Mouse (Mus musculus) embryonic facial prominence, embryonic 13.5 days (tissue): ENCODE measurements around the gene Sypl2. TPM values are rescaled to one million over a fixed set of nuclear protein-coding genes. Genes with fewer than 3 reads are reported as not detected.

Source experiments
- ATAC-seq: fragments of 200-750 bp; cut with Nextera tagmentation; 2 replicates; pipeline ENCODE4 v1.8.0; 2017; ENCODE audit warnings: low read depth; ENCODE audit not compliant: insufficient number of reproducible peaks, insufficient read depth, low FRiP score, low TSS enrichment
- H3K27ac ChIP-seq: fragments of 300-500 bp; sonication (generic); 2 replicates; pipeline ENCODE4 v1.5.1; 2015; ENCODE audit warnings: moderate library complexity, mild to moderate bottlenecking, inconsistent platforms
- H3K27me3 ChIP-seq: fragments of 300-500 bp; sonication (generic); 2 replicates; pipeline ENCODE4 v1.6.1; 2015; ENCODE audit warnings: mild to moderate bottlenecking, inconsistent platforms
- H3K36me3 ChIP-seq: fragments of 300-500 bp; sonication (generic); 2 replicates; pipeline ENCODE4 v1.6.1; 2015; ENCODE audit warnings: mild to moderate bottlenecking, inconsistent platforms
- H3K4me1 ChIP-seq: fragments of 300-500 bp; sonication (generic); 2 replicates; pipeline ENCODE4 v1.6.1; 2015; ENCODE audit warnings: inconsistent platforms
- H3K4me2 ChIP-seq: fragments of 300-500 bp; sonication (generic); 2 replicates; pipeline ENCODE4 v1.6.1; 2015; ENCODE audit warnings: moderate library complexity, mild to moderate bottlenecking, inconsistent platforms
- H3K4me3 ChIP-seq: fragments of 300-500 bp; sonication (generic); 2 replicates; pipeline ENCODE4 v1.5.1; 2015; ENCODE audit warnings: mild to moderate bottlenecking, inconsistent platforms
- H3K9ac ChIP-seq: fragments of 300-500 bp; sonication (generic); 2 replicates; pipeline ENCODE4 v1.6.1; 2015; ENCODE audit warnings: mild to moderate bottlenecking, inconsistent platforms
- H3K9me3 ChIP-seq: fragments of 300-500 bp; sonication (generic); 2 replicates; pipeline ENCODE4 v1.6.1; 2016; ENCODE audit warnings: inconsistent platforms
- WGBS: fragments of 180-500 bp; shearing (Covaris S2); methylation state at CpG from one replicate; pipeline ENCODE4 v1.1.7; 2015; ENCODE audit warnings: mixed read lengths; 5-methylcytosine and 5-hydroxymethylcytosine counted together
- polyA plus RNA-seq: library from polyadenylated mRNA; unstranded; fragments of >200 nt; fragmentation: Nextera tagmentation; extraction: Ambion mirVana; gene quantifications from 2 replicates; pipeline ENCODE4 v1.2.1, GENCODE M21; 2015

The Sypl2 gene
- polyA plus RNA-seq, 1 experiment from 2014 or later = 0.48 TPM

DNA sequence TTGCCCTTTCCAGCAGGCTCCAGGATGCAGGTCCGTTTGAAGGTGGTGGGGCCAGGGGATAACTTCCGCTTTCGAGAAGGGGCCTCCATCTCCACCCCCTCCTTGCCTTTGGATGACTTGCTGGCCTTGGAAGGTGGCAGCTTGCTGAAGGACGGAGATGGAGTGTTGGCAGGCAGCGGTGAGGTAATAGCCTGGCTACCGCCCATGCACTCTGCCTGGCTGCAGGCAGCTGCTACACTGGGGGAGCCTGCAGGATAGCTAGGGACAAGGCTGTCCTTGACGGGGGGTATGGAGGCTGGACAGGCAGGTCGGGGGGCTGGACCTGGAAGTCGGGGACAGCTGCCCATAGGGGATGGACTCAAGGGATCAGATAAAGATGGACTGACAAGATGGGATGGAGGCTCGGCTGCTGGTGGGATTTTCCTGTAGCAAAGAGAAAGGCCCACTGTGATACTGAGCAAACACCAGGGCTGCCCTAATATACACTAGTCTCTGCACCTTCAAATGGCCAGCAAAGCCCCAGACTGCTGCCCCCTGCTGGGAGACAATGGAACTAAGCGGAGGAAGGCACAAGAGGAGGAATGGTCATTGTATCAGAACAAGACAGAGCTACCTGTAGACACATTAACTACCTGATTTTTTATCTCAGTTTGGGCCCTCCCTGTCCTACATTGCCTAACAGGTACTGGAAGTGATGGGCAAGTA lies 22.7 kb downstream of the Sypl2 start:
- no peak overlapping the region for H3K4me2 ChIP-seq
- H3K4me3 ChIP-seq = no peak overlapping the region
- no peaks in the 10 kb centered on the region for H3K9me3 ChIP-seq
- no peaks in the 10 kb centered on the region for H3K27me3 ChIP-seq
- H3K27ac ChIP-seq = no peak overlapping the region
- WGBS = 81% methylated on average over 11 of the region's 11 CpGs
- H3K36me3 ChIP-seq = peaks cover 65% of the 10 kb centered on the region
- no peak overlapping the region for H3K9ac ChIP-seq
- peaks cover 39% of the 10 kb centered on the region for H3K4me1 ChIP-seq
- no peak for ATAC-seq

DNA sequence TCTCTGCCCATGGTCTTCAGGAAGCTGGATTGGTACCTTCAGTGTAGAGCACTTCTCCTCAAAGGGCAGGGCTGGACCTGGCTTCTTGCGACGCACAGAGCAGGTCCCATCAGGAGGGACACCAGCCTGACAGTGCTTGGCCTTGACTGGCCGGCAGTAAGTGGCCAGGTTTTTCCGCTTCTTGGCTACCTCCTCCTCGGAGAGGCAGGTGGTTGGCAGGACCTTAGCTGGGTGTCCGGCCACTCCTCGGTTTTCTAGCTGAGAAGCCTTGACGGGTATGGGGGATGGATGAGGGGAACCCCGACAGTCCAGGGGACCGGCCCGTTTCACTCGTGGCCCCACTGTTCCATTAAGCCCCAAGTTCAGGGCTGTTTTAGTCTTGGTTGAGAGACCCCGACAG lies 23.2 kb downstream of the Sypl2 start:
- WGBS = 94% methylated on average over 13 of the region's 13 CpGs
- Histone ChIP-seq H3K27me3 (no peaks in the 10 kb centered on the region), H3K27ac (no peak overlapping the region), H3K4me1 (peaks cover 33% of the 10 kb centered on the region), H3K9me3 (no peaks in the 10 kb centered on the region), H3K4me2 (no peak overlapping the region), H3K9ac (no peak overlapping the region), H3K36me3 (peaks cover 66% of the 10 kb centered on the region), H3K4me3 (no peak overlapping the region)
- ATAC-seq = no peak

DNA sequence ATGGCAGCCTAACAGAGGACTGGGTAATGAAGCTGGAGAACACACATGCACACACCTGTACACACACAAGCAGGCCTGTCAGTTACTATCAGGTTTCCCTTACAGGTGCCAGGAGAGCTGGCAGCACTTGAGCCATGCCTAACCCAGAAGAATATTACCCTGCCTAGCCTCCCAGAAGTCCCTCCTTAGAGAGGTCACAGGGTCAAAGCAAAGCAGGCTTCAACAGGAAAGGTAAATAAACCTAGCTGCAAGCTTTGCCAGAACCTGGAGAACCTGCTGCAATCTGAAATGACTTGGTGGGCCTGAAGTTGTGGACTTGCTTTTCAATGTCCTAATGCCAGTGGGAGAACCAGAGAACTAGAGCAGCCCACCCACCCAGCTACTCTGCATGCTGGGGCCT lies 23.9 kb downstream of the Sypl2 start:
- H3K9me3 ChIP-seq = no peaks in the 10 kb centered on the region
- no peaks in the 10 kb centered on the region for H3K27me3 ChIP-seq
- no peak overlapping the region for H3K27ac ChIP-seq
- H3K36me3 ChIP-seq = peaks cover 64% of the 10 kb centered on the region
- no peak for ATAC-seq
- peaks cover 31% of the 10 kb centered on the region for H3K4me1 ChIP-seq
- H3K9ac ChIP-seq = no peak overlapping the region
- no peak overlapping the region for H3K4me2 ChIP-seq
- no peak overlapping the region for H3K4me3 ChIP-seq

DNA sequence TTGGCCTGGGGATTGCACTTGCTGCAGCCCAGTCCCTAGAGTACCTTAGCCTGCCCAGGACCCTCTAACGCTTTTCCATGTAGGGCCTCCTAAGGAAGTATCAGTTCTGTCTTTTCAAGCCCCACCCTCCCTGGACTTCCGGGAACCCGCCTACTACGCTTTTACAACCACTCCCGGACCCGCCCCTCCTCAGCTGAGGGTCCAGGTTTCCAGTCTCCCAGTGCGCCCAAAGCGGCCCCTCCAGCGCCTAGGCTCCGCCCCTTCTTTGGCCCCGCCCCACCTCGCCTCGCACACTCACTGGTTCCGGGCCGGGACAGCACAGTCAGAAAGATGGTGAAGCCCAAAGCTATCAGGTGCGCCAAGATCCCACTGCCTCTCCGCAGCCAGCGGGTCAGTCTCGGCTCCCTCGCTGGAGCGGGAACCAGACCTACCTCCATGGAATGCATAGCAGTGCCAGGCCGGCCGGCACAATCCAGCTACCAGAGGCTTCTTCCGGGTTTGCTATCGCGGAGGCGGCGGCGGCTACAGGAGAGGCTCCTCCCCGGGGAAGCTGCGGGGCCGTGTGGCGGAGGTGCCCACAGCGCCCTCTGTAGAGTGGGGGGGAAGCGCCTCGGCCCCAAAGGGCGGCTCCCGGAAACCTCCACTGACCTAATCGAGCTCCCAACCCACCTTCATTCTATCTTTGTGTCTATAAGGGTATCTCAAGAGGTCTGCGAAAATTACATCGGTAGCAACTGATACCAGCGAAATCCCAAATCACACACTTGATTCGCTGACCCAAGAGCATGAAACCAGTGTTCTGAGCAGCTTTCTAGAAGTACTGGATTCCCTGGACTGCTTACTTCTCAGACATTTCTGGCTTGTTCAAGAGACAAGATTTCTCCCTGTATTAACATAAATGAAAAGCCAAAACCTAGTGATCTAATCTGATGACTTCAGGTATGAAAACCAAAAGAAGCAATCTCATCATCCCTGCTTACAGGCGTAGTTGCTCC lies 25.8 kb downstream of the Sypl2 start, which contains the start of gene Cyb561d1:
Gene Cyb561d1 (minus strand): TSS at position 884 of the 995 bp plus-strand sequence.
- Histone ChIP-seq H3K4me1 (peaks cover 37% of the 10 kb centered on the region), H3K27me3 (no peaks in the 10 kb centered on the region), H3K4me3 (peak within 1 kb of the TSS; percentile 63), H3K4me2 (peak within 1 kb of the TSS; percentile 84), H3K36me3 (peaks cover 45% of the 10 kb centered on the region), H3K9me3 (no peaks in the 10 kb centered on the region), H3K9ac (peak within 1 kb of the TSS; percentile 73), H3K27ac (peak within 1 kb of the TSS; percentile 83)
- 3% methylated on average over 44 of the region's 44 CpGs for WGBS
- peak; percentile 84 for ATAC-seq

DNA sequence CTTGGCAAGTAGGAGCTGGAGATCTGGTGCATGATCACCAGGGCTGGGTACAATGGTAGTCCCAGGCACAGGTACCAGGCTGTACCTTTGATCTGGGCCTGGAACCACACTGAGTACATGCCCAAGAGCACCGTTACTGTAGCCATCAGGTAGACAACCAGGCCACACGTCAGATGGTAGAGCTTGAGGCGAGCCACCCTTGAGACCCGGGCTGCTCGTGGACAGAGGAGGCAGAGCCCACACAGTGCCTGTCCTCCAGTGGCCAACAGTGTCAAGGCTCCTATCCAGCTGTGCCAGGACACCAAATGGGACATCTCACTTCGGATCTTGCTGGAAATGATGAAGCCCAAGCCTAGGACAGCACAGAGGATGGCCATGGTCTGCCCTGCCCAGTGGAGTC lies 27.2 kb downstream of the Sypl2 start:
- H3K4me1 ChIP-seq = peaks cover 37% of the 10 kb centered on the region
- peaks cover 31% of the 10 kb centered on the region for H3K36me3 ChIP-seq
- H3K27ac ChIP-seq = no peak overlapping the region
- H3K4me2 ChIP-seq = no peak overlapping the region
- ATAC-seq = no peak
- no peak overlapping the region for H3K9ac ChIP-seq
- no peak overlapping the region for H3K4me3 ChIP-seq
- no peaks in the 10 kb centered on the region for H3K9me3 ChIP-seq
- H3K27me3 ChIP-seq = no peaks in the 10 kb centered on the region
- WGBS = 91% methylated on average over 6 of the region's 6 CpGs

DNA sequence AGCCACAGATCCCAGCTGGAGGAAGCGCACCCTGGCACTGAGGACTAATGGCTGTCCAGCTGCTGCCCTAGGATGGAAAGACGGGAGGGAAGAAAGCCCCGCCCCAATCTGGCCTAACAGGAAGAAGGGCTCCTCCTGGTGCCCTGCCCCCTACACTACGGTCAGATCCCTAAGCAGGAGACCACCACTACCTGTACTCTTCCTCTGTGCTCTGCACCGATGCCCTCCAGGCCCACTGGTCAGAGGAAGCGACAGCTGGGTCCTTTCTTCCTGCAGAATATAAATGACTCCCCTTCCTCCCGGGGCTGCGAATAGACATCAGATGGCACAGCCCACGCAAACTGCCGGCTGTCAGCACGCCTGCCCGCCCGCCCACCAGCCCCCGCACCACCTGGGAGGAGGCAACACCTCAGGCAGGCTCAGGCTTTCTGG lies 29.4 kb downstream of the Sypl2 start:
- Histone ChIP-seq H3K4me1 (peaks cover 37% of the 10 kb centered on the region), H3K27me3 (no peaks in the 10 kb centered on the region), H3K9me3 (no peaks in the 10 kb centered on the region), H3K27ac (no peak overlapping the region), H3K9ac (0 out of 2 replicates have a peak overlapping the region, but pooled peaks have one; percentile 40), H3K4me2 (peak overlapping the region; percentile 3), H3K36me3 (peaks cover 12% of the 10 kb centered on the region), H3K4me3 (no peak overlapping the region)
- ATAC-seq = no peak
- WGBS = 15% methylated on average over 14 of the region's 14 CpGs

DNA sequence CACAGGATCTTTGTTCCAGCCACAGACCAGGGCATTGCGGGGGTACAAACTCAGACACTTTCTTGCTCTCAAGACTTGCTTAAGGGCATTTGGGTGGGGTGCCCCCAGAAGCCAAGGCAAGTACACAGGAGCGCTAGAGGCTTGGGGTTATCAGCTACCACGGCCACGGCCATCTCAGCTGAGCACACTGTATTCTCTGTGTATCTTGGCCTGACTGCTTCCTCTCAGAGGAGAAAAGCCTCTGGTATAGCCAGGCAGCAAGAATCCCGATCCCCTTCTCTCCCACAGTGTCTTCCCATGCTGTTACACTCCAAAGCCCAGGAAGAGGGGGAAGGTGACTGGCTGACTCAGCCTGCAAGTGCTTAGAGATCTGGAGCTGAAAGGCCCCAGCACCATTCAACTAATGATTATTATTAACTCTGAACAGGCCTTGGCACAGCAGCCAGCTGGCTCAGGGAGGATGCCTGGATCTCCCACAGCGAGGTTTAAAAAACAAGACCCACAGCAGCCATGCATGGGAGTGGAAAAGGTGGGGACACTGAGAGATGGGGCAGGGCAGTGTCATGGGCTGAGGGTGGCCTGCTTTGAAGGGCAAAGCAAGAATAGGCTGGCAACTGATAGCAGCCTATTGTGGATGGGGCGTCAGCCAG lies 30.4 kb downstream of the Sypl2 start:
- no peak overlapping the region for H3K4me3 ChIP-seq
- no peaks in the 10 kb centered on the region for H3K27me3 ChIP-seq
- 58% methylated on average over 7 of the region's 7 CpGs for WGBS
- H3K36me3 ChIP-seq = peaks cover 8% of the 10 kb centered on the region
- ATAC-seq = no peak
- peak overlapping the region; percentile 17; the same call in 1 of the 2 replicates for H3K9ac ChIP-seq
- peaks cover 32% of the 10 kb centered on the region for H3K4me1 ChIP-seq
- no peak overlapping the region for H3K4me2 ChIP-seq
- H3K27ac ChIP-seq = no peak overlapping the region
- H3K9me3 ChIP-seq = no peaks in the 10 kb centered on the region

DNA sequence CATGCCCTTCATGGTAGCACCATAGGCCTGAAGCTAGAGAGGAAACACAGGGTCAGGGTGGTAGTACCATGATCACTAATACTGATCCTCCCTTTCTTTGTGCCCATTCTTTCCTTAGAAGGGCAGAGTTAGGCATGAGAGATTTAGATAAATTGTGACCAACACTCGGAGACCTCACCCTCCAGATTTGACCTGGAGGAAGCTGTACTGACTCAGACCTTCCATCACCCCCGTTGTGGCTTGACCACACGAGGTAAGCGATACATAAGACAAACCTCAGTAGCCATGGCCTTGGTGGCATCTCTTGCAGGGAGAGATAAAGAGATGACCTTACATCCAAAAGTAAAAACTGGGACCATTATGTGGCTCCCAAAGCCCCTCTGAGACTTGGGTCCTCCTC lies 31.2 kb downstream of the Sypl2 start:
- Histone ChIP-seq H3K9me3 (no peaks in the 10 kb centered on the region), H3K4me1 (peaks cover 27% of the 10 kb centered on the region), H3K4me3 (no peak overlapping the region), H3K36me3 (peaks cover 8% of the 10 kb centered on the region), H3K27me3 (no peaks in the 10 kb centered on the region), H3K4me2 (no peak overlapping the region), H3K27ac (no peak overlapping the region), H3K9ac (no peak overlapping the region; the same call in 1 of the 2 replicates)
- ATAC-seq = no peak
- WGBS = 83% methylated on average over 4 of the region's 4 CpGs

DNA sequence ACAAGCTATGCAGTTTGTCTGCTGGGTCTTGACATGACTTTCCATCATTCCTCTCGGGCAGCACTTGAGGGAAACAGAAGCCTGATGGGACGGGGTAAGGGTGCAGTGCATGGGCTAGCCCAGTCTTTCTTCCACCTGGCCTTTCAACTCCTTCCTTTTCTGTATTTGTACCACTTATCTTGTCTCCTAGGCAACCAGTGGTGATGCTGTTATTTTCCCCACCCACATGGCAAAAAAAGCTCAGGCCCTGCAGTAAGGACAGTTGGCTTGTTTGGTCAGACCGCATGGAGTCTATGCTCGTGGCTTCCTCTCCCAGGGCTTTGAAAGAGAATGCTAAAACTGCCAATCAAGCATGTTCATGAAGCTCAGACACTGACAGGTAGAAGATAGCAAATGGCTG lies 32.8 kb downstream of the Sypl2 start:
- 79% methylated on average over 4 of the region's 4 CpGs for WGBS

DNA sequence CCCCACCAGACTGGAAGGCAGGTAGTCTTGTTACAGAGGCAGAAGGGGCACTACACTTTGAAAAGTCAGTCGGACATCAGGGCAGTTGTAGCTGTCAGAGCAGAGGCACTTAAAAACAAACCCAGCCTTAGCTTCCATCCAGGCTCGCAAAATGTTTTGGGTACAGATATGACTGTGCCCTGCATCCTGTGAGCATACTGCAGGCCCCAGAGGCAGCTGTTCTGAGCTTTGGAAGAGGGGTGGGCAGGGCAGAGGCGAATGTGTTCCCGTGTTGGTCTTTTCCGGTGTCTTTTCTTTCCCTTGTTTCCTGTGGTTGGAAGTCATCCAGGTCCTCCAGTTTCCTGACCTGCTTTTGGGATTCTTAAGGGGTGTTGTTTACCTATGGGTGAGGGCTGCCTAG lies 36.6 kb downstream of the Sypl2 start:
- Histone ChIP-seq H3K4me1 (peaks cover 14% of the 10 kb centered on the region), H3K27ac (no peak overlapping the region), H3K27me3 (peaks cover 23% of the 10 kb centered on the region), H3K9me3 (no peaks in the 10 kb centered on the region), H3K4me3 (no peak overlapping the region), H3K9ac (no peak overlapping the region), H3K4me2 (no peak overlapping the region), H3K36me3 (0 out of 2 replicates have a peak, but pooled peaks cover 6% of the 10 kb centered on the region)
- WGBS = 59% methylated on average over 5 of the region's 5 CpGs
- no peak for ATAC-seq

More for the DNA sequence above, 32.8 kb downstream of the Sypl2 start:
- Histone ChIP-seq H3K36me3 (peaks cover 5% of the 10 kb centered on the region; the same call in 1 of the 2 replicates), H3K4me2 (no peak overlapping the region), H3K9me3 (no peaks in the 10 kb centered on the region), H3K27me3 (no peaks in the 10 kb centered on the region), H3K4me3 (no peak overlapping the region), H3K27ac (no peak overlapping the region), H3K9ac (no peak overlapping the region), H3K4me1 (peaks cover 23% of the 10 kb centered on the region)
- ATAC-seq = no peak

DNA sequence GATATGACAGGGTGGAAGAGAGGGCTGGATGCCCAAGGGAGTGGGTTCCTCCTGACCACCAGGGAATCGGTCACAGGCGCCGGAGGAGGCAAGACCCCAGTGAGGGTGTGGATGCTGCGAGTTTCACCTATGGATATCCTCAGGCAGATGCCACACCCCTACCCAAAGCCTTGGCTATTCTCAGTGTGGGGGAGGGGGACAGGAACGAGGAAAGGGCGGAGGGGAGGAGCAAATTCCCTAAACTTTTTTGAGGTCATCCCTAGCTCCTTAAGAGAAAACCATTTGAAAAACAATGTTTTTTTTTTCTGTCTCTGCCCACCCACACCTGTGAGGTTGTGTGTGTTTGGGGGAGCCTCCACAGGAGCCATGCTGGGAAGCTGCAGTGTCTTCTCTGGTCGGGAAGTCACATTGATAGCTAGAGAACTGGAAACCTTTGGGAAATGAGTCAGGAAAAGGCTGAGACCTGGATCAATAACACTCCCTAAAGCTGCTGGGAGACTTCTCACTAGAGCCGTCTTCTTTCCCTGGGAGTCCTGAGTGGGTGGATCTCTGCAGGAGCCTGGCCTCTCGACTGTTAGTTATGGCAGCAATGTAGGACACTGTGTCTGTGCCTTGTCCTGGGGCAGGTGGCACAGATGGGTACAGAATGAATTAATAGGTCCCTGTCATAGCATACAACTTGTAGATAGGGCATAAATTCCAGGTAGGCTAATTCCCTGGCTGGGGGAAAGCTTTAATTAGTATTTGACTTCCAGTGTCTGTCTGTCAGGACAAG lies 37.5 kb downstream of the Sypl2 start:
- WGBS = 70% methylated on average over 9 of the region's 9 CpGs
- ATAC-seq = no peak
- peaks cover 14% of the 10 kb centered on the region for H3K4me1 ChIP-seq
- no peak overlapping the region for H3K4me2 ChIP-seq
- no peak overlapping the region for H3K9ac ChIP-seq
- H3K36me3 ChIP-seq = 0 out of 2 replicates have a peak, but pooled peaks cover 6% of the 10 kb centered on the region
- peaks cover 28% of the 10 kb centered on the region for H3K27me3 ChIP-seq
- H3K4me3 ChIP-seq = no peak overlapping the region
- H3K9me3 ChIP-seq = no peaks in the 10 kb centered on the region
- H3K27ac ChIP-seq = no peak overlapping the region
